Mouse (Mus musculus) myocyte (in vitro differentiated cells): ENCODE results near the gene Pusl1. TPM values are rescaled to one million over a fixed set of nuclear protein-coding genes. Genes with fewer than 3 reads are reported as not detected.
A peak's percentile ranks its signal among the peaks of the same experiment; 100 is the strongest.

Experiments
- H3K27me3 ChIP-seq: one replicate; pipeline ENCODE4 v1.6.1; 2011; ENCODE audit not compliant: control insufficient read depth, insufficient read depth, insufficient read length
- H3K36me3 ChIP-seq: one replicate; pipeline ENCODE4 v1.6.1; 2011; ENCODE audit not compliant: control insufficient read depth, insufficient read depth
- H3K4me2 ChIP-seq: one replicate; pipeline ENCODE4 v1.6.1; 2011; ENCODE audit warnings: low read depth, control low read depth
- H3K4me3 ChIP-seq: one replicate; pipeline ENCODE4 v1.5.1; 2011; ENCODE audit warnings: mild to moderate bottlenecking, control low read depth, moderate library complexity
- H3K79me2 ChIP-seq: one replicate; pipeline ENCODE4 v1.6.1; 2011; ENCODE audit not compliant: control insufficient read depth, insufficient read depth
- H3ac ChIP-seq: one replicate; pipeline ENCODE4 v1.6.1; 2011; ENCODE audit not compliant: control insufficient read depth, insufficient read length
- CEBPB ChIP-seq: IDR thresholded peaks from 2 replicates; pipeline ENCODE4 v1.6.1; 2011; ENCODE audit warnings: mild to moderate bottlenecking, moderate library complexity; ENCODE audit not compliant: poor library complexity, insufficient read depth, severe bottlenecking
- E2F4 ChIP-seq: IDR thresholded peaks from one replicate; pipeline ENCODE4 v1.6.1; 2011; ENCODE audit warnings: mild to moderate bottlenecking, control low read depth, moderate library complexity; ENCODE audit not compliant: insufficient read depth
- MAX ChIP-seq: IDR thresholded peaks from one replicate; pipeline ENCODE4 v1.6.1; 2011; ENCODE audit warnings: low read depth, mild to moderate bottlenecking, control low read depth
- MYOD1 ChIP-seq, 3 experiments: IDR thresholded peaks; one replicate each; pipeline ENCODE4 v1.6.1; 2011; ENCODE audit warnings: control low read depth in 2 of 3, low read depth in 2 of 3, mild to moderate bottlenecking in 2 of 3, moderate library complexity in 1 of 3; ENCODE audit not compliant: insufficient read length in 2 of 3, control insufficient read depth in 1 of 3
- MYOG ChIP-seq, 3 experiments: IDR thresholded peaks; one replicate each; pipeline ENCODE4 v1.6.1; 2011; ENCODE audit warnings: control low read depth in 2 of 3, low read depth in 2 of 3, mild to moderate bottlenecking in 2 of 3; ENCODE audit not compliant: insufficient read length in 2 of 3, control insufficient read depth in 1 of 3, insufficient read depth in 1 of 3
- POLR2A ChIP-seq: IDR thresholded peaks from one replicate; pipeline ENCODE4 v1.6.1; 2011; ENCODE audit warnings: low read depth, mild to moderate bottlenecking, control low read depth, moderate library complexity; ENCODE audit not compliant: insufficient read length
- POLR2AphosphoS2 ChIP-seq: IDR thresholded peaks from one replicate; pipeline ENCODE4 v1.6.1; 2011; ENCODE audit warnings: low read depth, control low read depth; ENCODE audit not compliant: insufficient read length
- REST ChIP-seq: IDR thresholded peaks from one replicate; pipeline ENCODE4 v1.6.1; 2011; ENCODE audit warnings: mild to moderate bottlenecking, control low read depth, moderate library complexity; ENCODE audit not compliant: insufficient read depth, insufficient read length
- SRF ChIP-seq: IDR thresholded peaks from one replicate; pipeline ENCODE4 v1.6.1; 2011; ENCODE audit warnings: low read depth; ENCODE audit not compliant: control insufficient read depth, insufficient read length
- TCF12 ChIP-seq: IDR thresholded peaks from one replicate; pipeline ENCODE4 v1.6.1; 2011; ENCODE audit warnings: mild to moderate bottlenecking, control low read depth; ENCODE audit not compliant: poor library complexity, insufficient read depth, severe bottlenecking
- TCF3 ChIP-seq: IDR thresholded peaks from one replicate; pipeline ENCODE4 v1.6.1; 2011; ENCODE audit warnings: low read depth, control low read depth; ENCODE audit not compliant: insufficient read length
- USF1 ChIP-seq: IDR thresholded peaks from one replicate; pipeline ENCODE4 v1.6.1; 2011; ENCODE audit warnings: low read depth, mild to moderate bottlenecking, control low read depth, moderate library complexity
- polyA plus RNA-seq: library from polyadenylated mRNA; unstranded; fragments of >200 nt; fragmentation: generic; extraction: Trizol; gene quantifications from one replicate; pipeline ENCODE4 v1.2.1, GENCODE M21; 2012; ENCODE audit warnings: missing spikeins

The Pusl1 gene
- polyA plus RNA-seq, 1 experiment = 19.1 TPM

- Histone ChIP-seq H3K4me2 (no peak overlapping the region), H3K27me3 (no peaks in the 10 kb centered on the region), H3ac (no peak overlapping the region), H3K79me2 (peaks cover 18% of the 10 kb centered on the region), H3K4me3 (no peak overlapping the region), H3K36me3 (no peaks in the 10 kb centered on the region)
- TF ChIP-seq POLR2AphosphoS2 = no peak
- no peak for TF ChIP-seq POLR2A
- no peak for TF ChIP-seq MAX
- no peak for TF ChIP-seq E2F4
Observed at GRCm38 (mm10) chr4:155899355-155899754, 7.8 kb upstream of the Pusl1 start.

- TF ChIP-seq E2F4 (no peak), POLR2A (no peak), POLR2AphosphoS2 (no peak), USF1 (no peak), TCF3 (no peak), REST (no peak), MAX (no peak)
- H3K4me2 ChIP-seq = no peak overlapping the region
- H3K27me3 ChIP-seq = no peaks in the 10 kb centered on the region
- H3K36me3 ChIP-seq = no peaks in the 10 kb centered on the region
- H3ac ChIP-seq = no peak overlapping the region
- peaks cover 26% of the 10 kb centered on the region for H3K79me2 ChIP-seq
- H3K4me3 ChIP-seq = no peak overlapping the region
Observed at GRCm38 (mm10) chr4:155898318-155898717, 6.7 kb upstream of the Pusl1 start.

- no peak overlapping the region for H3K4me3 ChIP-seq
- H3ac ChIP-seq = no peak overlapping the region
- no peaks in the 10 kb centered on the region for H3K27me3 ChIP-seq
- TF ChIP-seq E2F4 = no peak
- TF ChIP-seq TCF3 = no peak
- TF ChIP-seq MAX = no peak
- TF ChIP-seq MYOD1 (IDR thresholded peaks at IDR 0.05; ENCODE audit: control insufficient read depth in 1 of 3, insufficient read length in 2 of 3, low read depth in 2 of 3) = no peak
- no peak for TF ChIP-seq SRF
- no peak for TF ChIP-seq TCF12
- TF ChIP-seq REST = no peak
- no peaks in the 10 kb centered on the region for H3K36me3 ChIP-seq
- H3K79me2 ChIP-seq = peaks cover 35% of the 10 kb centered on the region
- H3K4me2 ChIP-seq = no peak overlapping the region
Observed at GRCm38 (mm10) chr4:155896461-155896860, 4.9 kb upstream of the Pusl1 start.

- no peaks in the 10 kb centered on the region for H3K36me3 ChIP-seq
- peaks cover 35% of the 10 kb centered on the region for H3K79me2 ChIP-seq
- H3K4me2 ChIP-seq = peak overlapping the region; percentile 83
- H3K27me3 ChIP-seq = no peaks in the 10 kb centered on the region
- peak overlapping the region; percentile 78 for H3K4me3 ChIP-seq
- no peak overlapping the region for H3ac ChIP-seq
- TF ChIP-seq TCF12 (no peak), POLR2A (no peak), MAX (no peak), CEBPB (no peak), E2F4 (no peak)
Observed at GRCm38 (mm10) chr4:155895826-155896225, 4.2 kb upstream of the Pusl1 start.

- peak overlapping the region; percentile 78 for H3K4me3 ChIP-seq
- no peaks in the 10 kb centered on the region for H3K36me3 ChIP-seq
- H3K79me2 ChIP-seq = peaks cover 35% of the 10 kb centered on the region
- TF ChIP-seq E2F4 = no peak
- peak; percentile 88 for TF ChIP-seq USF1
- no peak overlapping the region for H3ac ChIP-seq
- H3K4me2 ChIP-seq = peak overlapping the region; percentile 83
- no peaks in the 10 kb centered on the region for H3K27me3 ChIP-seq
Observed at GRCm38 (mm10) chr4:155895216-155895615, 3.6 kb upstream of the Pusl1 start.

GRCm38 (mm10) chr4:155894311-155894881 is 2.8 kb upstream of the Pusl1 start:
- Histone ChIP-seq H3K4me3 (peak overlapping the region; percentile 78), H3K4me2 (peak overlapping the region; percentile 83), H3K79me2 (peaks cover 35% of the 10 kb centered on the region), H3ac (no peak overlapping the region), H3K27me3 (no peaks in the 10 kb centered on the region), H3K36me3 (no peaks in the 10 kb centered on the region)
- no peak for TF ChIP-seq E2F4
- peak; percentile 69 to 83 (median 75) for TF ChIP-seq MYOG (IDR thresholded peaks at IDR 0.05; ENCODE audit: control insufficient read depth in 1 of 3, insufficient read depth in 1 of 3, insufficient read length in 2 of 3, low read depth in 2 of 3)
- TF ChIP-seq MYOD1 (IDR thresholded peaks at IDR 0.05; ENCODE audit: control insufficient read depth in 1 of 3, insufficient read length in 2 of 3, low read depth in 2 of 3) = peak; percentile 71 to 86 (median 85)
